Mouse (Mus musculus) right cerebral cortex, postnatal 10 days (tissue): ENCODE data around the gene Ticrr.

ENCODE experiments used
- DNase-seq, 2 experiments: peaks; one replicate each; pipeline ENCODE4 v3.0.0; 2021; ENCODE audit warnings: low spot score in 2 of 2

The Ticrr gene

DNA sequence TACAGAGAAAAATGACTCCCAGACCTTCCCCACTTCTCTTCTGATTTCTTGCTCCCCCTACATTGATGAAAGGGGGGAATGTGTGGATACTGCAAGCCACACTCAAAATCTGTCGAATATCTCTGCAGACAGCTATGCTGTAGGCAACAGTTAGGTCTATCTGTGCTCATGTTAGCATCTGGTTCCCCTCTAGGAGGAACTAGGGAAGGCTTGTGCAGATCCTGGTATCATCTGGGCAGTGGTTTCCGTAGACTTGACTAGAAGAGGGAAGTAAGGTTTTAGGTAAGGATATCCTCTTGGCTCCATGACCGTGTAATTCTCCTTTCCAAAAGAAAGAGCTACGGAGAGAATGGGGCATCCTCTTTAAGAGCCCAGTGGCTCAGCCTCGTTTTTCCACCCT, 84.6 kb downstream of the Ticrr start:
- DNase-seq, result no peak

DNA sequence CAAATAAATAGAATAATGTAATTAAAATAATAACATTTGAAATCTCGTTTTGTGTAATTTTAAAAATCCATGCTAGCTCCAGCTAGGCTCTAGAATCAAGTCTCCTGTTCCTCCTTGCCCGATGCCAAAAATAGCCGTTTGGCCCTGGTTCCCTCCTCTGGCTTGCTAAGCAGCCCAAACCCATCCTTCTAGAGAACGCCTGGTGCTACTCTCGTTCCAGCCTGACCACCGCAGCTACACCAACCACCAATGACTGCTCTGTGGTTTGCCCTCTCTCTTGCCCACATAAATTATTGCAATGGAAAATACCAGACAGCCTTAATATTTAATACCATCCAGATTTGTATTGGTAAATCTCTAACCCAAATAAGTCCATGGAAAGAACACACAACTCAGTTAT, 87.7 kb downstream of the Ticrr start:
- DNase-seq, result no peak
